Mouse (Mus musculus) midbrain, embryonic 11.5 days (tissue): ENCODE data around the gene Msi2. TPM values are rescaled to one million over a fixed set of nuclear protein-coding genes. Genes with fewer than 3 reads are reported as not detected.

Experiments used
- ATAC-seq: fragments of 200-750 bp; cut with Nextera tagmentation; 2 replicates; pipeline ENCODE4 v1.8.0; 2017; ENCODE audit warnings: moderate TSS enrichment, moderate library complexity; ENCODE audit not compliant: low FRiP score
- DNase-seq: peaks from one replicate; pipeline ENCODE4 v3.0.0; 2015; ENCODE audit warnings: low spot score; ENCODE audit errors: missing footprints
- H3K27ac ChIP-seq: fragments of 300-500 bp; sonication (generic); 2 replicates; pipeline ENCODE4 v1.5.1; 2014; ENCODE audit warnings: low read depth, low read length
- H3K27me3 ChIP-seq: fragments of 300-500 bp; sonication (generic); 2 replicates; pipeline ENCODE4 v1.6.1; 2014; ENCODE audit warnings: mild to moderate bottlenecking, low read length, moderate library complexity, mixed read lengths; ENCODE audit not compliant: control insufficient read depth, insufficient read depth
- H3K36me3 ChIP-seq: fragments of 300-500 bp; sonication (generic); 2 replicates; pipeline ENCODE4 v1.6.1; 2014; ENCODE audit warnings: mild to moderate bottlenecking, low read length, moderate library complexity, mixed read lengths; ENCODE audit not compliant: control insufficient read depth, insufficient read depth
- H3K4me1 ChIP-seq: fragments of 300-500 bp; sonication (generic); 2 replicates; pipeline ENCODE4 v1.6.1; 2014; ENCODE audit warnings: low read length; ENCODE audit not compliant: control insufficient read depth, insufficient read depth
- H3K4me2 ChIP-seq: fragments of 300-500 bp; sonication (generic); 2 replicates; pipeline ENCODE4 v1.6.1; 2014; ENCODE audit warnings: mild to moderate bottlenecking, moderate library complexity
- H3K4me3 ChIP-seq: fragments of 300-500 bp; sonication (generic); 2 replicates; pipeline ENCODE4 v1.5.1; 2014; ENCODE audit warnings: low read depth, low read length
- H3K9ac ChIP-seq: fragments of 300-500 bp; sonication (generic); 2 replicates; pipeline ENCODE4 v1.6.1; 2014; ENCODE audit warnings: low read length
- H3K9me3 ChIP-seq: fragments of 300-500 bp; sonication (generic); 2 replicates; pipeline ENCODE4 v1.6.1; 2016; ENCODE audit warnings: low read length; ENCODE audit not compliant: control insufficient read depth
- WGBS: fragments of 180-500 bp; shearing (Covaris S2); extraction: QIAGEN DNeasy Blood & Tissue Kit; methylation state at CpG from one replicate; pipeline ENCODE4 v1.1.7; 2014; 5-methylcytosine and 5-hydroxymethylcytosine counted together
- polyA plus RNA-seq: library from polyadenylated mRNA; unstranded; fragments of >200 nt; fragmentation: Nextera tagmentation; extraction: Ambion mirVana; gene quantifications from 2 replicates; pipeline ENCODE4 v1.2.1, GENCODE M21; 2014

Gene Msi2
- polyA plus RNA-seq, 1 experiment from 2014 or later, result 27.0 TPM

DNA sequence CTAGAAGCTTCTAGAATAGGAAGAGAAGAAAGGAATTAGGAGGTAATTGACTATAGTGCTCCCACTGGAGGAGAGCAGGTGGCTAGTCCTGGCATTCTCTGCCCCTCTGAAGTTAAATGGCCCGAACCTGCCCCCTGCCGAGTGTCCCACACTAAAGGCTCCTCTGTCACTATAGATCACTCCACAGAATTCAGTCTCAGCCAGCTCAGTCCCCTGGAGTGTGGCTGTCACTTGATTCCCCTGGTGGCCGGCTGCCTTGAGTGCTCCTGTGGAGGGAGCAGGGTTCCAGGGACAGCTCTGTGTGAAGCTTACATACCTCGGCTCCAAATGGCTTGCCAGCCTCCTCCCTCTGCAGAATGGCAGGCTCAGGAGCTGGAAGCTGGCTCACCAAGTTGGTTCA is 391.3 kb downstream of the Msi2 start:
- H3K9me3 ChIP-seq, result 0 out of 2 replicates have a peak, but pooled peaks cover under 1% of the 10 kb centered on the region
- ATAC-seq, result 0 out of 2 replicates have a peak, but pooled peaks have one; percentile 44
- no peak overlapping the region for H3K27ac ChIP-seq
- no peaks in the 10 kb centered on the region for H3K36me3 ChIP-seq
- no peak overlapping the region for H3K9ac ChIP-seq
- no peak overlapping the region for H3K4me2 ChIP-seq
- no peak for DNase-seq
- WGBS, result 10% methylated on average over 4 of the region's 4 CpGs
- H3K4me3 ChIP-seq, result no peak overlapping the region
- peaks cover 6% of the 10 kb centered on the region; the same call in 1 of the 2 replicates for H3K4me1 ChIP-seq
- no peaks in the 10 kb centered on the region for H3K27me3 ChIP-seq

GRCm38 (mm10) chr11:88318850-88319249 is 399.5 kb downstream of the Msi2 start:
- DNase-seq (no peak), ATAC-seq (no peak)
- H3K27me3 ChIP-seq, result no peaks in the 10 kb centered on the region
- H3K36me3 ChIP-seq, result no peaks in the 10 kb centered on the region
- H3K27ac ChIP-seq, result no peak overlapping the region
- H3K9me3 ChIP-seq, result 0 out of 2 replicates have a peak, but pooled peaks cover 2% of the 10 kb centered on the region
- H3K4me1 ChIP-seq, result peaks cover 4% of the 10 kb centered on the region; the same call in 1 of the 2 replicates
- H3K4me3 ChIP-seq, result no peak overlapping the region
- WGBS, result 87% methylated on average over 5 of the region's 5 CpGs
- H3K4me2 ChIP-seq, result no peak overlapping the region
- H3K9ac ChIP-seq, result no peak overlapping the region

DNA sequence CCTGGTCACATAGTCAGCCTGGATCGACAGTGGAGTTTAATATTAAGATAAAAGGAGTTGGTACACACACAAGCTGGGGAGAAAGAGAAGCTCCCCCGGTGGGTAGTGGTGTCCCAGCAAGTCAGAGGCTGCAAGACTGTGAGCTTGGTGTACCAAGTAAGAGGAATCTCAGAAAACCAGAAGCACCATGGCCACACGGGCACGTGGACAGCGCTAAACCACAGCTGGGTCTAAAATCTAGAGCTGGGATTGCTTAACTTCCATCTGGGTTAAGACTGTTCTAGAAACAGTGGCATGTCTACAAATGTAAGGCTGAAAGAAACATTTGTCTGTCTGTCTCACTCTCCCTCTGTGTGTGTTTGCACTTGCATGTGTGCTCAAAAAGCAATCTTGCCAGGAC is 402.9 kb downstream of the Msi2 start:
- Histone ChIP-seq H3K27ac (no peak overlapping the region), H3K4me2 (no peak overlapping the region)

GRCm38 (mm10) chr11:88314471-88314870 is 403.8 kb downstream of the Msi2 start:
- WGBS, result 81% methylated on average over 6 of the region's 6 CpGs
- Histone ChIP-seq H3K9ac (no peak overlapping the region), H3K4me2 (no peak overlapping the region), H3K27ac (no peak overlapping the region), H3K36me3 (no peaks in the 10 kb centered on the region), H3K27me3 (no peaks in the 10 kb centered on the region), H3K4me1 (peaks cover 21% of the 10 kb centered on the region), H3K9me3 (no peaks in the 10 kb centered on the region), H3K4me3 (no peak overlapping the region)
- ATAC-seq (no peak), DNase-seq (no peak)

More for the DNA sequence above, 402.9 kb downstream of the Msi2 start:
- Histone ChIP-seq H3K4me1 (peaks cover 17% of the 10 kb centered on the region), H3K36me3 (no peaks in the 10 kb centered on the region), H3K27me3 (no peaks in the 10 kb centered on the region), H3K9me3 (no peaks in the 10 kb centered on the region), H3K4me3 (no peak overlapping the region), H3K9ac (no peak overlapping the region)
- no peak for DNase-seq
- ATAC-seq, result no peak
- 89% methylated on average over 5 of the region's 5 CpGs for WGBS

- H3K4me2 ChIP-seq, result no peak overlapping the region
- no peaks in the 10 kb centered on the region for H3K27me3 ChIP-seq
- no peaks in the 10 kb centered on the region for H3K9me3 ChIP-seq
- no peak overlapping the region for H3K27ac ChIP-seq
- H3K9ac ChIP-seq, result no peak overlapping the region
- H3K36me3 ChIP-seq, result no peaks in the 10 kb centered on the region
- H3K4me1 ChIP-seq, result peaks cover 30% of the 10 kb centered on the region
- ATAC-seq (no peak), DNase-seq (no peak)
- 57% methylated on average over 8 of the region's 8 CpGs for WGBS
- no peak overlapping the region for H3K4me3 ChIP-seq
Observed at GRCm38 (mm10) chr11:88313512-88313911, 404.8 kb downstream of the Msi2 start.

- 0 out of 2 replicates have a peak overlapping the region, but pooled peaks have one; percentile 42 for H3K27ac ChIP-seq
- WGBS, result 72% methylated on average over 7 of the region's 7 CpGs
- no peak for ATAC-seq
- H3K27me3 ChIP-seq, result no peaks in the 10 kb centered on the region
- H3K9me3 ChIP-seq, result no peaks in the 10 kb centered on the region
- H3K4me2 ChIP-seq, result no peak overlapping the region
- no peak overlapping the region for H3K9ac ChIP-seq
- no peak for DNase-seq
- H3K36me3 ChIP-seq, result no peaks in the 10 kb centered on the region
- H3K4me3 ChIP-seq, result no peak overlapping the region
- H3K4me1 ChIP-seq, result peaks cover 28% of the 10 kb centered on the region
Observed at GRCm38 (mm10) chr11:88311606-88312005, 406.7 kb downstream of the Msi2 start.

DNA sequence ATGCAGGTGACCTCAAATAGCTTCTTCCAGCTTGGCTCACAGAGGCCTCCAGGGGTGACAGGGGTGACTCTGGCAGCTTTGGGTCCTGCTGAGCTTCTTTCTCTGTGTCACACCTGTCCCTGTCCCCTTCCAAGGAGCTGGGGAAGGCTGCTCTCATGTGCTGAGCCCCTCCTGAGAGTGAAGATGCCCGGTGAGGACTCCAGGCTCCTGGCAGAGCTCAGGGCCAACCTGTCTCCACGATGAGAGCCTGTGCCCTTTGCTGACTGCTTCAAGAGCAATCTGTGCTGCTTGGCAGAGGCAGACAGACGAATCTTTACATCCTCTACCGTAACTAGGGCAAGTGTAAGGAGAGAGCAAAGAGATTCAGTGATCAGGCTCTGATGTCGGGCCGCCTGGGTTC is 407.5 kb downstream of the Msi2 start:
- ATAC-seq, result no peak
- no peak overlapping the region for H3K4me2 ChIP-seq
- DNase-seq, result no peak
- H3K36me3 ChIP-seq, result no peaks in the 10 kb centered on the region
- 0 out of 2 replicates have a peak overlapping the region, but pooled peaks have one; percentile 10 for H3K9ac ChIP-seq
- peak overlapping the region; percentile 42; the same call in 1 of the 2 replicates for H3K27ac ChIP-seq
- H3K4me1 ChIP-seq, result peaks cover 28% of the 10 kb centered on the region
- H3K9me3 ChIP-seq, result no peaks in the 10 kb centered on the region
- no peaks in the 10 kb centered on the region for H3K27me3 ChIP-seq
- WGBS, result 78% methylated on average over 6 of the region's 6 CpGs
- no peak overlapping the region for H3K4me3 ChIP-seq

DNA sequence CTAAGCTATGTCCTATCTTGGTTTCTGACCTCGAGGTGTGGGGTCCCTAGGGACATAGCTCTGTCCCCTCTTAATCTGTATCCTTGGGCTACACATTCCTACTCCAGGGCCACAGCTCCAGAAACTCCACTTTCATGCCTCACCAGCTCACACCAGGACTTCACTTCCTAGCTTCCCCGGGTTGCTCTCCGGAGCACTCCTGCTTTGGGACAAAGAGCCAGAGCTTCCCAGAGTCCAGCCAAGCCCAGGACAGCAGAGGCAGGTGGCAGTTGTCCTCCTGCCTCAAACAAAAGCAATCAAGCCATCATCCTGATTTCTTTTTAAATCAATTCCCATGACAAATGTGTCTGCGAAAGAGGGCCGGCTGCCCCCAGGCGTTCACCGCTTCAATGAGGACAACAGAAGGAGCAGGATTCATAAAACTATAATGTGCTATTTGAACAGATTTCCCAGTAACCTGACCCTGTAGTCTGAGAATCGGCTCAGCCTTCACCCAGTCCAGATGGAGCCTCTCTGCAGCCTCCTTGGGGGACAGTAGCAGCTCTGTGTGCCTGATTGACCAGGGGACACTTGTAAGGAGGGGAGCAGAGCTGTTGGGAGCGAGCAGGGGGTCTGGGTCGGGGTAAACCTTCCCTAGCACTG is 409.1 kb downstream of the Msi2 start:
- H3K27ac ChIP-seq, result peak overlapping the region; percentile 79
- DNase-seq (no peak), ATAC-seq (peak; percentile 73)
- H3K4me2 ChIP-seq, result no peak overlapping the region
- H3K36me3 ChIP-seq, result no peaks in the 10 kb centered on the region
- 49% methylated on average over 10 of the region's 10 CpGs for WGBS
- H3K4me1 ChIP-seq, result peaks cover 28% of the 10 kb centered on the region
- no peaks in the 10 kb centered on the region for H3K27me3 ChIP-seq
- no peak overlapping the region for H3K4me3 ChIP-seq
- no peak overlapping the region for H3K9ac ChIP-seq
- no peaks in the 10 kb centered on the region for H3K9me3 ChIP-seq

GRCm38 (mm10) chr11:88307616-88308543 is 410.4 kb downstream of the Msi2 start:
- Histone ChIP-seq H3K9me3 (no peaks in the 10 kb centered on the region), H3K27ac (no peak overlapping the region), H3K36me3 (no peaks in the 10 kb centered on the region), H3K4me3 (no peak overlapping the region), H3K27me3 (no peaks in the 10 kb centered on the region), H3K9ac (no peak overlapping the region), H3K4me2 (no peak overlapping the region), H3K4me1 (peaks cover 22% of the 10 kb centered on the region)
- no peak for DNase-seq
- WGBS, result 80% methylated on average over 14 of the region's 14 CpGs
- no peak for ATAC-seq
